Mouse (Mus musculus): Measurements from ENCODE around the gene Adamts7.

The Adamts7 gene

DNA sequence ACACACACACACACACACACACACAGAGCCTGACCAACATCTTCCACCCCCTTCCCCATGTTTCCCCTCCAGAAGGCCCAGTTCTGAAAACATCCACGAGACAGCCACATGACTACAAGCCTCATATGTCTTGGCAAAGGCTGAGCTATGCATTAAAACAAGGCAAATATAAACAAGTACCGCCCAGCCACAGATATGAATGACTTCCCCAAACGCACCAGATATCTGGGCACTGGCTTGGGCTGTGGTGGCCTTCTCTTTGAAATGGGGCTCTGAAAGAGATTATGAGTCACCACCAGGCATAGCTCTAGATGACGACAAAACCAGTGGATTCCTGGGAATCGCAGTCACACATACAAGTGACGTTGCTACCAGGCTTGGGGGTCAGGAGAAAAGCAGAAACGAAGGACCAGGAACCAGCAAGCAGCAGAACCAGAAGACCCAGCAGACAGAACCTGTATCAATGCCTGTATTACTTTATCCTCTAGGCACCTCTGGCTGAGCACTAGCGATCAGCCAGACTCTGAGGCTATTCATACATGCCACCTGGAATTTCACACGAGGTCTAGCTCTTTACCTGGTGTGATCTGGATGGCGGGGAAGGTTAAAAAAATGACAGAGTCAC, 72.5 kb downstream of the Adamts7 start:
- DNase-seq (ENCODE audit: low spot score in 2 of 2) = no peak

DNA sequence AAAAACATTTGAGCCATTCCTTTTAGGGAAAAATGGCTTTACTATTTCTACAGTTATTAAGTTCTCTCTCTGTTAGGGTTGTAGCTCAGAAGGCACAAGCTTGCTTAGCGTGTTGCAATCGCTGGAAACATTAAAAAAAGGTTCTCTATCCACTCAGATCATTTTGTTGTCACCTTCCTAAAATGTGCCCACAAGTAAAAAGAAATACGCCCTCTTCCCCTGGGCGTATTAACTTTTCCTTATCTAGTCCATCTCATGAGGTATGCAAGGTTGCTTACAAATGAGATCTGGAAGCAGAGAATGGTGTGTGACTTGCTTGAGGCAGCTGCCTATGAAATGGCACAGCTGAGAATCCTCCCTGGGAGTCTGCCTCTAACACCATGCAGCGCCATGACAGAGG, 73.9 kb downstream of the Adamts7 start:
- DNase-seq (ENCODE audit: low spot score in 2 of 2) = no peak

DNA sequence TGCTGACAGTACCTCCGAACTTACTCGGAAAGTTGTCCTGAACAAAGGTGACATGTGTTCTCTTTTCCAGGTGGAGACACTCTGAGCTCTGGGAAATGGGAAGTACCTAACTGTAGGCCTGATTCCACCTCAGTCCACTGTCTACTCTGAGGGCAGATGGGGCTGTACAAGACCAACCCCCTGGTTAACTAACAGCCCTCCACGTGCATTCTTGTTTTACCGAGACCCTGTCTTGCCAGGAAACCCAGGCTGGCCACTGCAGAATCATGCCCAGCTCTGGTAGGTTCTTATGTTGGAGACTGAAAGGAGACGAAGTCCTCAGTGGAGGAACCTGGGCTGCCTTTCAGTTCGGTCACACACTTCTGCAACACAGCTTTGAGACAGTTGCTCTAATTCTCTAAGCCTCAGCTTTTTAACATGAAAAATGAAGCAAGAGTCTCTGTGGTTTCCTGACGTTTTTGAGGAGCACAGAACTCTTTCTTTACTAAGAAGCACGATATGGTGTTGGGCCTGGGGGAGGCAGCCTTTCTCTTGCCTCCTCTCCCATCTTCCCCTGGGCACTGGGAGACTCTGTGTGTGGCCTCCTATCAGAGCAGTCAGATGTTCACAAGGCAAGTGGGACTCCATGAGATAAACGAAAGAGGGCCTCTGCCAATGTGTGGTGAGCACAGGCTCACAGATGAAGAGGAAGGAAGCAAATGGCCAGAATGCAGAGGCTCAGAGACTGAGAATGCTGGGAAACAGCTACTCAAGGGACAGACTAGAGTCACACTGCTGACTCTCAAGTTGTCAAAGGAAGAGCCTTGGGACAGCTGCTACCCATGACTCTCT, 74.6 kb downstream of the Adamts7 start:
- DNase-seq (ENCODE audit: low spot score in 2 of 2) = no peak

DNA sequence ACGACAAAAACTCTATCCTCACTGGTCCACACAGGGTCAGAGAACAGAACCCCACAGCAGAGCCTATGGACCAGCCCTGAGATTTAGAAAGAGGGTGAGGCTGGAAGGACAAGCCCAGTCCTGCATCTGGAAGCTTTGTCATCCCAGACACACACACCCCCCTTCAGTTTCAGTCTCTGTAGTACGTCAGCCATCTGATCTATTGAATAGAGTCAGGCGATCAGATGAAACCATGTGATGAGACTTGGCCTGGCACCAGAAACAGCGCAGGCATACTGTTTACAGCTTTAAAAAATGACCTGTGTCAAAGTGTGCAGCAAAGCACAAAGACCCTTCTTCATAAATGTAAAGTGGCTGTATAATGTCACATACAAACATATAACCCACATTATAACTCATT, 77.7 kb downstream of the Adamts7 start:
- DNase-seq (ENCODE audit: low spot score in 2 of 2) = no peak

DNA sequence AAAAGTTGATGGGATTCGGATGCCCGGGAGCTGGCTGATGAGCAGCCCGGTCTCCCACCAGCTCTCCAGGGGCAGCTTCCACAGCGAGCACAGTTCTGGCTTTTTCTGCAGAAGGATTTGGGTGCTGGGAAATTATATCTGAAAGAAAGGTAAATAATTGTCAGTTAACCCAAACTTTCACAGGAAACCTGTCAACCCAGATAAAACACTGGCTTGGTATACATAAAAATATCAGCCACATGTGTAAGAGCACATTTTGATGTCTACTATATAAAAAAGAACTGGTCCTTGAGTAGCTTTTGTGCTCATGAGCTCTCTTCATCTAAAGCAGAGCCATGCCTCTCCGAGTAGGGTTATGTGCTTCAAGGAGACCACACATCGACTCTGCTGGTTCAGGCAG, 78.2 kb downstream of the Adamts7 start:
- no peak for DNase-seq (ENCODE audit: low spot score in 2 of 2)

DNA sequence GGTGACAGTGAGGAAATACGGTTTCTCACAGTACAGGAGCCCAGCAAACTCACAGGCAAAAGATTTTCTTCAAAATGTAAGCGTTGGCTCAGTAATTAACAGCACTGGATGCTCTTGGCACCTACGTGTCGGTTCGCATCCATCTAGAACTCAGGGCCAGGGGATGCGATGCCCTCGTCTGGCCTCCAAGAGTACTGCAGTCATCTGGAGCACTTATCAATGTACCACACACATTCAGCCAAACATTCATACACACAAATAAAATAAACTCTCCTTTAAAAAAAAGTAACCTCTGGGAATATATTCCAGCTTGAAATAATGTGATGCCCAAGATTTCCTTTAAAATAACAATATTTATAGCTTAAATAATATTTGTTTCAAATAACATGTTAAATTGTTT, 78.7 kb downstream of the Adamts7 start:
- no peak for DNase-seq (ENCODE audit: low spot score in 2 of 2)

DNA sequence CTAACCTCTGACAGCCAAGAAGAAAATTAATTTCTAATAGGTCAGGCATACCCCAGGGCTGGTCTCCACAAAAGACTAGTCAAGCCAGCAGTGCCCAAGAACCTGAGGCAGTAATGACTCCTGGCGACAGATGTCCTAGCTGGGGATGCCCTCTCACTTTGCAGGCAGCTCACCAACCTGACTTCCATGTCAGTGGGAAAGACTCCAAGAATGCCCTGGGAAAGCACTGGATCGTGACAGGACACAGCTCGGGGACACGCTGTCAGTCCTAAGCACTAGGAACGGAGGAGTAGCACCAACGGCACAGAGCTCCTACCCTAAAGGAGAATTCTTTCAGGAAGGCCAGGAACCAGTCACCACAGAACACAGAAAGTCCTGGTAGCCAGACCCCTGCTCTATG, 79.4 kb downstream of the Adamts7 start:
- DNase-seq (ENCODE audit: low spot score in 2 of 2) = no peak

DNA sequence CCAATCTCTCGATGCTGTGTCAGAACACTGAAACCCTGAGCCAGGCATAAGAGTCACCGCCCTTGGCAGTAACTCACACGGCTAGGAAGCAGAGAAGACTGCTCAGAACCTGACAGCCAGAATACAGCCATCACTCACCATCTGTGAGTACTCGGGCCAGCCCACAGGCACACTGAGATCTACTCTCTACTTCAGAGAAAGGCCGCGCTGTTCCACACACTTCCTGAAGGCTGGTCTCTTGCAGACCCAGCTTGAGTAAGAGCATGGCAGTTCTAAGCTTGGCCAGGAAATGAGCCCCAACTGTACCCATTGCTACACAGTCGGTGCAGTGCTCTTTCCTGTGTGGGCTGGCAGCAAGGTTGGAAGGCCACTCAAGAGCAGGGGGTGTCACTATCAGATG, 80.0 kb downstream of the Adamts7 start:
- DNase-seq (ENCODE audit: low spot score in 2 of 2) = peak; percentile 57 to 72

DNA sequence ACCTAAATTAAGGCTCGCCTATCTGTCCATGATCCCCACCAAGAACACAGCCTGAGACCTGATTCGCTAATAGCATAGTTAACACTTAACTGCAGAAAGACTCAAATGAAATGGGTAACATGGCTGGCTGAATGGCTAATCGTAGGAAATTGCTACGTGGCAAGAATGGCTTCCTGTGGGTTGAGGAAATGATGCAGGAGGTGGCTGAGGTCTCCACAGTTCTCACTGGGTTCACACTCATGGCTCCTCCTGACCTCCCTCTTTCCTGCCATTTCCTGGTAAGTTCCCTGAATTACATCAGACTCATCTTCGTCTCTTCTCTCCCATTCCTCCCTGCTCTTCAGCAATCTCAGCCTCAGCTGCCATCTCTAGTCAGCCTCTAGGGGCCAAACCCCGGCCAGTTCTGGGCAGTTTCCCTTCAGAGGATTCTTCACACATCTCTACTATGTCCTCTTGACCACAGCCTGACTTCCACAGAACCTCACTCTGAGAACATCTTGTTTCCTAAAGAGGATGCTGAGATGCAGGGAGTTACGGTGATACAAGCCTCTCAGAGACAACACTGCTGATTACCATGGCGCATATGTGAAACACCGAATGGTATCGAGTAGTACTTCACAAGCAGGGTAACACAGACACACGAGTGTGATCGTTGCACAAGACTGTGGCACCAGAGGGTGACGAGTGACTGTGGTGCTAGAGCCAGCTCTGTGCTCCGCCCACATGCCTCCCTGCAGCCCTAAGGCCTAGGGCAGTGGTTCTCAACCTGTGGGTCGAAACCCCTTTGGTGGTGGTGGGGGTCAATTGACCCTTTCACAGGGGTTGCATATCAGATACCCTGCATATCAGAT, 81.7 kb downstream of the Adamts7 start:
- DNase-seq (ENCODE audit: low spot score in 2 of 2) = peak; percentile 48 to 72

DNA sequence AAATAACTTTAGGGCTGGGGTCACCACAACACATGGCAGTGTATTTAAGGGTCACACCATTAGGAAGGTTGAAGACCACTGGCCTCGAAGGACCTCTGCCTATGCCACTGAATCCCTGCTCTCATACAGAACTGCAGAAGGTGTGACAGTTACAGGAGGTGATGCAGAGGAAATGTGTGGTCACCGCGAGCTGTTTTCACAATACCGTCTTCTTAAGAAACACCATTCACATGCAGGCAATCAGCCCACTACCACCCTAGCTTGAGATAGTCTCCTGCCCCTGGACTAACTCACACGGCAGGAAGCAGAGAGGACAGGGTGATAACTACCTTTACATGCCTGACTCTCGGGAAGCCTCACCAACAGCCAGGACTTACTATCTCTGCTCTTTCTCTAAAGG, 82.3 kb downstream of the Adamts7 start:
- peak; percentile 63 to 81 for DNase-seq (ENCODE audit: low spot score in 2 of 2)

DNA sequence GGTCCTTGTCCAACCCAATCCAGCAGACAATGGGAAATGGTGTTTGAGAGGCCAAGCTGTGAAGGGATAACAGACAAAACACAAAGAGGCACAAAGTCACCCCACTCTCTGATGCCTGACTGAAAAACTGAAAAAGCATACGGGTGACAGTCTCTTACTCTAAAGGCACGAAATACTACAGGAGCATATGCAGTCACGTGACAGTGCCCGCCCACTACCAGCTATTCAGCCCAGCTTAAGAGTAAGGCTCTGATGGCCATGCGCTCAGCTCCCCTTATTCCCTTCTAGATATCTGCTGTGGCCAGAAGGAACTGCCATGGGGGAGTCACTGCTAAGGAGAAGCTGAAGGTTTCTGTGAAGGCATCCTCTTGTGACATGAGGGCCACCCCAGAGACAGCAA, 82.9 kb downstream of the Adamts7 start:
- no peak for DNase-seq (ENCODE audit: low spot score in 2 of 2)

DNA sequence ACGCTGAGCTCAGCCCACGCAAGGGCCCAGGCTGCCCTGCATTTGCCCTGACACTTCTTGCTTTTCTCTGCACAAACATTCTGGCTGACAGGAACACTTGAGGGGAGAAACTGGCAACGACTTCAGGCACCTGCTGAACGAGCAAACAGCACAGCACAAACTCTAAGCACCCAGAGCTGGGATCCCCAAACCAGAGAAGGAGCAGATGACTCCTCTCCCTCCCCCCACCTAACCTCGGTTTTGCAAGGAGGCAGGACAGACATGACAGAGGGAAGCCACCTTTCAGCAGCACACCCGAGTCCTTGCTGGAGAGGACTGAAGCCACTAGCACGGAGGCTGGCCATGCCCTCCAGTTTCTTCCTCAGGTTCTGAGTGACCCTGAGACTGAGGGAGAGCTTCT, 84.4 kb downstream of the Adamts7 start:
- DNase-seq (ENCODE audit: low spot score in 2 of 2) = no peak

DNA sequence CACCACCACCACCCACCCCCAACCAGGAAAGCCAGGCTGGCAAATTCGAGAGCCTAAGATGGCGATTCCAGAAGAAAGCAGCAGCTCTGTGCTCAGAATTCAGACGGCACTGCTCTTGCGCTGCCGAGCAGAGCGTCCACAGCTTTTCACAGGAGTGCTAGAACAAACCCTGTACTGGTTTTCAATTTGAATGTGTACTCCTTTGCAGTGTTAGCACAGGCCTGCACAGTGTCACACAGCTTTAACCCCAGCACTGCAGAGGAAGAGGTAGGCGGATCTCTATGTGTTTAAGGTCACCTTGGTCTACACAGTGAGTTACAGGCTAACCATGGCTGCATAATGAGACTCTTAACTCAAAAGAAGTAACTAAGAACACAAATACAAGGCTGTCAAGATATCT, 85.5 kb downstream of the Adamts7 start:
- no peak for DNase-seq (ENCODE audit: low spot score in 2 of 2)

DNA sequence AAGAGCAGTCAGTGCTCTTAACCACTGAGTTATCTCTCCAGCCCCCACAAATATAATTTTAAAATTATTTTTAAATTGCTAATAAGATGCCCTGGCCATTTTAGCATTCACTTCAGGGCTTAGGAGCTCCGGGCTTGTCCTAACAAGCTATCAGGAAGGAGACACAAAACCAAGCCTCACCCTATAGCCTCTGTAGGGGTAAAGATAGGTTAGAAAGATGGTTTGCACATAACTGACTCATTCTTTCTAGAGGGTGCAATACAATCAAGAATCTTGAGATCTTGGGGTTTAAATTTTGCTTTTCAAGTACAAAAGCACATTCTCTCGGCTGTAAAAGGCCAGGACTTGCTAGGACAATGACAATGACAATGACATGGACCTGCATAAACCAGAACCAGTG, 86.2 kb downstream of the Adamts7 start:
- no peak for DNase-seq (ENCODE audit: low spot score in 2 of 2)

DNA sequence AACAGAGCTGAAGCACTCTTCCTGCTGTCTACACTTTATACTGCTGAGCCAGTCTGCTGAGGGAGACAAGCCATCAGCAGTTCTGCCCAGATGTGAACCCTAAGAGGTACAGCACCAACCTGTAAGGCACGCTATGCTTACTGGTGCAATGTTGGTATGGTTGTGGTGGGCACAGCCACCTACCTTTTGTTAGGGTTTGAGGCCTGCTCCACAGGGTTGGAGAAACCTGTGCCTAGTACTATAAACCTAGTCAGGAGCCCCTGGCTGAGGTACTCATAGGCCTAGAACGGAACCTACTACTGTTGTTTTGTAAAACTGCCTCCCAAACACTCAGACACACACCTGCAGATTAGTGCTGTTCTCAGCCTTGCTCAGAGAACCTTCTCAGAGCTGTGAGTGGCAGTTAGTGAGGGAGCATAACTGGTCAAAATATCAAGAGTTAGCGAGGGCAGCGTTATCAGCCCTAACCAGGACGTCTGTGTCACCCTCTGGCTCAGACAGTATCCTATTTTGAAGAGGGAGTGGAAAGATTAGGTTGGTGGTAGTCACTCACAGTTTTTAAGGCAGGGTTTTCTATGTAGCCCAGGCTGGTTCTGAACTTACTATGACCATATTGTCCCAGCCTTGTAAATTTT, 87.4 kb downstream of the Adamts7 start:
- no peak for DNase-seq (ENCODE audit: low spot score in 2 of 2)

DNA sequence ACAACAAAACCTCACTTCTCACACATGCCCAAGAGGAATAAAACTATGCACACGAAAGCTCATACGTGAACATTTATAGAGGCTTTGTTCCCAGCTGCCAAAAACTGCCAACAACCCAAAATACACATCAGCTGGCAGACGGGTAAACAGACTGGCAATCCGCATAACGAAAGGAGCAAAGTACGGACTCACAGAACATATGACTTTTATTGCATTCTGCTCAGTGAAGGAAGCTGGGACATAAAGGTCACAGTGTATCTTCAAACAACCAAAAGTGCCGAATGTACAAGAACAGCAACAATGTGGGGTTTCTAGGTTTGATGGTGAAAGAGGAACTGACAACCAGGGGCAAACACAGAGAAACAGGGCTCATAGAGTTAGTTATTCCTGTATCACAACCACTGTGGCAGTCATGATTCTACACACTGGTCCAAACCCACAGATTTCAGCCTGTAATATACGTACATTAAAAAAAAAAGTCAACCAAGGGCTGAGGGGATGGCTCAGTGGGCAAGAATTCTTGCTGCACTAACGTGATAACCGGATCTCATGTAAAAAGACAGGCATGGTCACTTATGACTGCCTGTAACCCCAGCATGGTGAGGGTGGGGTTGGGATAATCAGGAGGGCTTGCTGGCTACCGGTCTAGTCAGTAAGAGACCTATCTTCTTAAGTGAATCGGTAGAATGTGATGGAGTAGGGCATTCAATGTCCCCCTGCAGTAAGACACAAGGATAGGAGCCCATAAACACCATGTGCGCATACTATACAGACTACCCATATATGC, 88.3 kb downstream of the Adamts7 start:
- no peak for DNase-seq (ENCODE audit: low spot score in 2 of 2)

DNA sequence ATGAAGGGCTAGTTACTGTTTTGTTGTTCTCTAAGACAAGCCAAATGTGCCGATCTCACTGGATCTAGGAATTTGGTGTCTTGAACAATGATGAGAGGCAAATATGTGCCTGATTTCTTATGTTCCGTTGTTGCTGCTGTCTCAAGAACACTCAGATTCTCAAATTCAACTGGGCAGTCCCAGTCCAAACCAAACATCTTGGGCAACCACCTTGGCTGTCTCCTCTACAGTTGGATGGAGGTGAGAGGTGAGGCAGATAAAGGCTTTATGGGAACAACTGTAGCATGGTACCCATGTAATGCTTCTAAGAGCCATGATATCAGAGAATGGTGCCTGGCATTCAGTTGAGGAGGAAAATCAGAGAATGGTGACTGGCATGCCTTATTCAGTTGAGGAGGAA, 90.3 kb downstream of the Adamts7 start:
- DNase-seq (ENCODE audit: low spot score in 2 of 2) = no peak

DNA sequence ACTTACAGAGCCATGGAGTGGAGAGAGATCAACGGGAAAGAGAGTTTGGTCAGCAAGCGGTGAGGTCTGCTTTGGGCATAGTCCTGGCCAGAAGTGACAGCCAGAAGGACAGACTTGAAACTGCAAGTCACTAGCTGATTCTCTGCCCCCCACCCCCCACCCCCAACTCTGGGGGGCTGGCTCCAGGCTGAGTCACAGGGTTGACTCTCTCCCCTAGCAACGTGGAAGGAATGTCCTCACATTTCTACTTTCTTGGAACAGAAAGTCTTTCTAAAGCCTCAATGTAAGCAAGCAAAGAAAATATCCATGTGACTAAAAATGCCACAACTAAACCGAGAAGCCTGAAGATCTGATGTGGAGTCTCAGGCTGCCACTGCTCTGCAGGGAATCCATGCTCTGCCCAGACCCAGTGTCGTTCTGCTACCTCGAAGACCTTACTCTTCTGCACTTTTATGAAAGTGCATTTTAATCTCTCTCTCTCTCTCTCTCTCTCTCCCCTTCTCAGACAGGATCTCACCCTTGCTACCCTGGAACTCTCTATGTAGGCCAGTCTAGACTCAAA, 93.1 kb downstream of the Adamts7 start:
- no peak for DNase-seq (ENCODE audit: low spot score in 2 of 2)

DNA sequence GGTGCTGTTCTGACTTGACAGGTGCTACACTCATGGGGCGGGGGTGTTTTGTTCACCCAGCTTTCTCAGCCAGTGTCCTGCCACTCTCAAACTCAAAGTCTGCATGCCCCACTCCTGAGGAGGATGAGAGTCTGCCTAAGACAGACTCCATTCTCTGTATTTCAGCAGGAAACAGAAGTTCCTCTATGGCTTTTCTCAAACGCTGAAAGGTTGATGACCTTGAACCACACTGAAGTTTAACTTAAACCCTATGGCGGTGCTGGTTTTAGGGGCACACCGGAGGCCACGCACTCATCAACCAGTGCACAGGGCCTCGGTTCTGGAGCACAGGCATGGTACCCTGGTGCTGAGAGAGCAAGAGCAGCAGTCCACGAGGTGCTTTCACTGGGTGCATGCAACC, 94.4 kb downstream of the Adamts7 start:
- DNase-seq (ENCODE audit: low spot score in 2 of 2) = no peak
